Mouse (Mus musculus) midbrain, embryonic 14.5 days (tissue): ENCODE measurements around the gene Dhrs7. TPM values are rescaled to one million over a fixed set of nuclear protein-coding genes. Genes with fewer than 3 reads are reported as not detected.
"Not testable (repeated sequence)": the region's sequence is repeated elsewhere in the genome, so short reads cannot be mapped to it uniquely, and the experiment has no call there.

Source experiments
- ATAC-seq: fragments of 200-750 bp; cut with Nextera tagmentation; 2 replicates; pipeline ENCODE4 v1.8.0; 2017; ENCODE audit warnings: moderate number of reproducible peaks, moderate library complexity; ENCODE audit not compliant: low FRiP score, low TSS enrichment
- DNase-seq: peaks from one replicate; pipeline ENCODE4 v3.0.0-alpha.2; 2015
- H3K27ac ChIP-seq: fragments of 300-500 bp; sonication (generic); replicated peaks from 2 replicates; pipeline ENCODE4 v1.5.1; 2014; ENCODE audit warnings: mild to moderate bottlenecking, low read depth, low read length, moderate library complexity
- H3K27me3 ChIP-seq: fragments of 300-500 bp; sonication (generic); 2 replicates; pipeline ENCODE4 v1.6.1; 2014; ENCODE audit warnings: low read length, control low read depth, mixed read lengths; ENCODE audit not compliant: control insufficient read depth, insufficient read depth
- H3K36me3 ChIP-seq: fragments of 300-500 bp; sonication (generic); 2 replicates; pipeline ENCODE4 v1.6.1; 2014; ENCODE audit warnings: low read length, control low read depth; ENCODE audit not compliant: control insufficient read depth, insufficient read depth
- H3K4me1 ChIP-seq: fragments of 300-500 bp; sonication (generic); 2 replicates; pipeline ENCODE4 v1.6.1; 2014; ENCODE audit warnings: mild to moderate bottlenecking, antibody characterized with exemption, low read length, control low read depth; ENCODE audit not compliant: control insufficient read depth, insufficient read depth
- H3K4me2 ChIP-seq: fragments of 300-500 bp; sonication (generic); 2 replicates; pipeline ENCODE4 v1.6.1; 2014; ENCODE audit warnings: mild to moderate bottlenecking, low read length, moderate library complexity
- H3K4me3 ChIP-seq: fragments of 300-500 bp; sonication (generic); replicated peaks from 2 replicates; pipeline ENCODE4 v1.5.1; 2014; ENCODE audit warnings: low read depth, low read length
- H3K9ac ChIP-seq: fragments of 300-500 bp; sonication (generic); replicated peaks from 2 replicates; pipeline ENCODE4 v1.6.1; 2014; ENCODE audit warnings: mild to moderate bottlenecking, low read length, moderate library complexity
- H3K9me3 ChIP-seq: fragments of 300-500 bp; sonication (generic); 2 replicates; pipeline ENCODE4 v1.6.1; 2016; ENCODE audit warnings: low read length, control low read depth, mixed read lengths; ENCODE audit not compliant: control insufficient read depth
- WGBS: fragments of 180-500 bp; shearing (Covaris S2); extraction: QIAGEN DNeasy Blood & Tissue Kit; methylation state at CpG from one replicate; pipeline ENCODE4 v1.1.7; 2014; 5-methylcytosine and 5-hydroxymethylcytosine counted together
- polyA plus RNA-seq: library from polyadenylated mRNA; unstranded; fragments of >200 nt; fragmentation: Nextera tagmentation; extraction: Ambion mirVana; gene quantifications from 2 replicates; pipeline ENCODE4 v1.2.1, GENCODE M21; 2014

Dhrs7 gene
- polyA plus RNA-seq = 11.8 and 17.0 TPM in 2 replicates

DNA sequence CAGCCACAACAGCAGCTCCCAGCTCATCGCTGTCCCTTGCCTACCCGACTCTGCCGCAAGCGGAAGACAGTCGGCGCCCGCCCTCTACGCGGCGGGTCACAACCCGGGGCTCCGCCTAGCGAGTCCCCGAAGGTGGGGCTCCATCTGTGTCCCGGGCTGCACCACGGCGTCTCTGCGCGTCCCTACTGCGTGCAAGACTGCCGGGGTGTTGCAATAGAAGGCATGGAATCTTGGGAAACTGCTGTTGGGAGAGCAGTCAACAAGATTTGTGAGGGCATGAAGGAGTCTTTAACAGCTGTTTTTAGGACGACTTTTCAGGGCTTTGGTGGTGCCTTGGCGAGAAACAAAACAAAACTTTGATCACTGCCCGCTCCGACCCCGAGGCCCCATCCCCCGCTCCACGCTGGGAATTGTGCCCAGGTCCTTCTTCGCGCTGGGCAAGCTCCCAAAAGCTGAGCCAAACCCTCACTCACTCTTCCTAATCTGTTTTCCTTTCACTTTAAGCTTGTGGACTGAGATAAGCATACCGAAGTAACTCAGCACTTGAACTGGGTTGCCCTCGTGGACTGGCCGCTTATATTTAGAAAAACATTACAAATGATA lies at the start of gene Dhrs7:
Gene Dhrs7 (minus strand): TSS at position 175 of the 603 bp plus-strand sequence.
- peak; percentile 82 for DNase-seq
- no peaks in the 10 kb centered on the region for H3K36me3 ChIP-seq
- 0 out of 2 replicates have a peak, but pooled peaks cover 9% of the 10 kb centered on the region for H3K4me1 ChIP-seq
- H3K9me3 ChIP-seq = no peaks in the 10 kb centered on the region
- peak within 1 kb of the TSS; percentile 49 for H3K27ac ChIP-seq
- H3K4me2 ChIP-seq = peak within 1 kb of the TSS; percentile 97
- no peaks in the 10 kb centered on the region for H3K27me3 ChIP-seq
- peak within 1 kb of the TSS; percentile 53 for H3K4me3 ChIP-seq
- 3% methylated on average over 33 of the region's 33 CpGs for WGBS
- peak within 1 kb of the TSS; percentile 70 for H3K9ac ChIP-seq
- ATAC-seq = peak; percentile 83

- no peak overlapping the region for H3K9ac ChIP-seq
- DNase-seq = no peak
Observed at GRCm38 (mm10) chr12:72709981-72710380, 45.3 kb upstream of the Dhrs7 start.

DNA sequence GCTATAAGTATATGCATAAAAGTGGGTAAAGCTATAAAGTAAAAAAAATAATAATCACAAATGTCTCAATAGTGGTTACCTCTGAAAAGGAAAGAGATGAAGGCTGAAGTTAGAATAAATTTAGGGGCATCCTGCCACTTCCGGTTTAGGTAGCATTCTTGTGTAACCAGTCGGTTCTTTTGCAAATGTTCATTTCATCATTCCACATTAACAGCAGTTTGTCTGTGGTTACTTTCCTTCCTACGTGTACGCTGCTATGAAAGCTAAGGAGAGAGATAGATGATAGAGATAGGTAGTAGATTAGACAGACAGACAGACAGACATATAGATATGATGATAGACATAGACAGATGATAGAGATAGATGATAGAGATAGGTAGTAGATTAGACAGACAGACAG lies 39.4 kb upstream of the Dhrs7 start:
- H3K27me3 ChIP-seq = no peaks in the 10 kb centered on the region
- no peak overlapping the region for H3K9ac ChIP-seq
- H3K4me1 ChIP-seq = no peaks in the 10 kb centered on the region
- H3K4me2 ChIP-seq = no peak overlapping the region
- no peaks in the 10 kb centered on the region for H3K9me3 ChIP-seq
- ATAC-seq (no peak), DNase-seq (no peak)
- WGBS = 96% methylated on average over 4 of the region's 4 CpGs
- H3K4me3 ChIP-seq = no peak overlapping the region
- no peaks in the 10 kb centered on the region for H3K36me3 ChIP-seq
- no peak overlapping the region for H3K27ac ChIP-seq

More at GRCm38 (mm10) chr12:72709981-72710380, 45.3 kb upstream of the Dhrs7 start:
- Histone ChIP-seq H3K27me3 (no peaks in the 10 kb centered on the region), H3K9me3 (no peaks in the 10 kb centered on the region), H3K4me1 (no peaks in the 10 kb centered on the region), H3K36me3 (no peaks in the 10 kb centered on the region), H3K27ac (no peak overlapping the region), H3K4me2 (no peak overlapping the region), H3K4me3 (no peak overlapping the region)
- WGBS = 95% methylated on average over 3 of the region's 3 CpGs
- no peak for ATAC-seq

DNA sequence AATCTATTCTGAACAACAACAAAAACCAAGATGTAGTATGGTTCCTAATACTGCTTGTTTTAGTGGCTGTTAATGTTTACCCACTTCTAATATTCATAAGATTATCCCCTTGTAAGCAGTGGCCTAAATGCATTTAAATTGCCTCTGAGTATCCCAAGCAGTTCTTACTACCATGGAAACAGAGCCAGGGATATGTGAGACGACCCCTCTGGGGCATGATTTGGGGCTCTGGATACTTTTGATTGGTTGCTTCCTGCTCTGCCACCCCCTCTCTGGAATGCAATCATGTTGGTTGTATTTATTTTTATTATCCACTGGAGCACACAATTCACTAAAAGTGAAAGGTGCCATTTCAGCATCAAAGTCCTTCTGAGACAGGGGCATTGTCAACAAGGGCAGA lies 35.3 kb upstream of the Dhrs7 start:
- ATAC-seq = no peak
- WGBS = 15% methylated on average over 1 of the region's 1 CpGs

DNA sequence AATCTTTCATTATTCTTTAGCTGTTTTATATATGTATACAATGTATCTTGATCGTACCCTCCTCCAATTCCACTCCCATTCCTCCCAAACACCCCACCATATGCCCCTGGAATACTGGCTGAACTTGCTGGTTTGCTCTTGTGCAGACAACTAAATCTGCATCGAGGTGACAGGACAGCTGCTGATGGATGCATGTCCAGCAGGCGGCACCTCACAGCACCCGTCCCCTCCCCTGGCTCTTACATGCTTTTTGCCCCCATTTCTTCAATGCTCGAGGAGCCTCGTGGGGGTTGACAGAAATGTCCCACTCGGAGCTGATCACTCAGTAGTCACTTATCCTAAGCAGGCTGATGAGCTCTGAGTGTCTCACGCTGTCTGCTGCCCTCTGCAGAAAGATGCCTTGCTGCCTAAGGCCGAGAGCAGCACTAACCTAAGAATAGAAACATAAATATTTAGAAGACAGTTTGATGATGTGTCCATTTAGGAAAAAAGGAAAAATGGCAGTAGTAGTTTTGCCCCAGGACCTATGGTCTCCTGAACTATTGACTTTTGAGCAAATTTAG lies 30.3 kb upstream of the Dhrs7 start:
- Histone ChIP-seq H3K4me1 (no peaks in the 10 kb centered on the region), H3K27me3 (no peaks in the 10 kb centered on the region), H3K9ac (no peak overlapping the region), H3K4me3 (no peak overlapping the region), H3K9me3 (no peaks in the 10 kb centered on the region), H3K36me3 (no peaks in the 10 kb centered on the region), H3K4me2 (no peak overlapping the region), H3K27ac (no peak overlapping the region)
- no peak for DNase-seq
- WGBS = 54% methylated on average over 9 of the region's 9 CpGs
- ATAC-seq = no peak

More for the DNA sequence above, 35.3 kb upstream of the Dhrs7 start:
- Histone ChIP-seq H3K27me3 (no peaks in the 10 kb centered on the region), H3K4me1 (no peaks in the 10 kb centered on the region), H3K4me2 (no peak overlapping the region), H3K36me3 (no peaks in the 10 kb centered on the region), H3K27ac (no peak overlapping the region), H3K4me3 (no peak overlapping the region), H3K9me3 (no peaks in the 10 kb centered on the region), H3K9ac (no peak overlapping the region)
- DNase-seq = peak; percentile 52

GRCm38 (mm10) chr12:72694438-72694837 lies 29.7 kb upstream of the Dhrs7 start:
- Histone ChIP-seq H3K36me3 (no peaks in the 10 kb centered on the region), H3K4me3 (no peak overlapping the region), H3K4me2 (no peak overlapping the region), H3K9ac (no peak overlapping the region), H3K9me3 (no peaks in the 10 kb centered on the region), H3K4me1 (no peaks in the 10 kb centered on the region), H3K27me3 (no peaks in the 10 kb centered on the region), H3K27ac (no peak overlapping the region)
- ATAC-seq (no peak), DNase-seq (no peak)
- WGBS = 81% methylated on average over 12 of the region's 12 CpGs

DNA sequence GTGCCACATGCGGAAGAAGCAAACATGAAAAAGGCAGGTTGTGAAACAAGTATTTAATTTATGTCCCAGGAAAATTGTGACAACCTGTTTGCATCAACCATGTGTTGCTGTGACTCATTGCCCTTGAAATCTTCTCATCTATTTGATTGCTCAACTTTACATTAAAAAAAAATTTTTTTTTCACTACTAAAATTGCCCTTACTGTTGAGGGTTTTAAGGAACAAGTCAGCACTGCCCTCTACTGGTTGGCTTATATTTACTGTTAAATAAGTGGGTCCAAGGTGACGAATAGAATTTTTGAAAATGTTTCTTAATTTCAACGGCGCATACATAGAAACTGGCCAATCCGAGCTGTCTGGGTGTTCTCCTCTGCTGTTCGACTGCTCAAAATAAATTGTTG lies 29.2 kb upstream of the Dhrs7 start:
- no peak overlapping the region for H3K4me3 ChIP-seq

DNA sequence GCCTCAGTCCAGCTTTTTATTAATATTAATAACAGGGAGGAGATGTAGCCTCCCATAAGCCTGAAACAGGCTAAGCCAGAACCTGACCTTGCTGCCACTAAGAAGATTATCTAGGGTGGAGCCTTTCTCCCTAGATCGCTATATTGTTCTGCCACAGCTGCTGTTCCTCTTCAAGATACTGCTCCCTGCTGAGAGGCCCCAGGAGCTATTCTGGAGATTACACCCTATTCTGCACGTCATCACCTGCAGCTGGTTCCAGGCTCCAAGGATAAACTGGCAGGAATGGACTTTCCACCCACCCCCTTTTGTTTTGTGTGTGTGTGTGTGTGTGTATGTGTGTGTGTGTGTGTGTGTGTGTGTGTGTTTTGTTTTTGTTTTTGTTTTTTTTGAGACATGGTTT lies 23.6 kb upstream of the Dhrs7 start:
- WGBS = 7% methylated on average over 2 of the region's 2 CpGs
- not testable (repeated sequence) for H3K4me1 ChIP-seq, H3K27ac ChIP-seq, DNase-seq, ATAC-seq, H3K9ac ChIP-seq, H3K9me3 ChIP-seq, H3K36me3 ChIP-seq, H3K4me2 ChIP-seq, H3K4me3 ChIP-seq, H3K27me3 ChIP-seq

More for the DNA sequence above, 29.2 kb upstream of the Dhrs7 start:
- Histone ChIP-seq H3K36me3 (no peaks in the 10 kb centered on the region), H3K27ac (no peak overlapping the region), H3K9me3 (no peaks in the 10 kb centered on the region), H3K27me3 (no peaks in the 10 kb centered on the region), H3K9ac (no peak overlapping the region), H3K4me1 (no peaks in the 10 kb centered on the region), H3K4me2 (no peak overlapping the region)
- ATAC-seq = no peak
- peak; percentile 84 for DNase-seq
- 45% methylated on average over 6 of the region's 6 CpGs for WGBS

DNA sequence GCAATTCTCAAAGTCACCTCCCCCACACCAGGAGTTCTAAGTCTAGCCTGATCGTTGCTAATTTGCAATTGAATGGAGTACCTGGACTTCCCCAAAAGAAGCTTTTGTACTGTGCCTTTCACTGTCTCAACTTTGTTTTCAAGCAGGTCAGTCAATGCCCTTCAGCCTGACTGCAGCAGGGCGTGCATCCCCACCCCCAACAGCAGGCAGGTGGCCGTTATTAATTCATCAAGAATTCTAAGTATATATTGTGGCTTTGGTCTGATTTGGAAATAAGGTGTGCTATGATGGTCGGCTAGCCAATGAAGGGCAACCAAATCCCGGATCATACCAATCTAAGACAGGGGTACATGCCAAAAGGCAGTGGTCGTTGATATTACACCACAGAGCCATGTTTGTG lies 23.0 kb upstream of the Dhrs7 start:
- H3K9ac ChIP-seq, H3K9me3 ChIP-seq, H3K36me3 ChIP-seq, H3K27me3 ChIP-seq, H3K27ac ChIP-seq, ATAC-seq, DNase-seq, H3K4me1 ChIP-seq, H3K4me3 ChIP-seq, H3K4me2 ChIP-seq: not testable (repeated sequence)
- WGBS = 6% methylated on average over 6 of the region's 6 CpGs
